Mouse (Mus musculus) MEL-GATA-1-ER (cell line): ENCODE results near the gene Ncoa1.

Source experiments
- DNase-seq: peaks from one replicate; pipeline ENCODE4 v3.0.0-alpha.2; 2012; ENCODE audit warnings: low read depth; ENCODE audit errors: extremely low read depth

Ncoa1 gene

DNA sequence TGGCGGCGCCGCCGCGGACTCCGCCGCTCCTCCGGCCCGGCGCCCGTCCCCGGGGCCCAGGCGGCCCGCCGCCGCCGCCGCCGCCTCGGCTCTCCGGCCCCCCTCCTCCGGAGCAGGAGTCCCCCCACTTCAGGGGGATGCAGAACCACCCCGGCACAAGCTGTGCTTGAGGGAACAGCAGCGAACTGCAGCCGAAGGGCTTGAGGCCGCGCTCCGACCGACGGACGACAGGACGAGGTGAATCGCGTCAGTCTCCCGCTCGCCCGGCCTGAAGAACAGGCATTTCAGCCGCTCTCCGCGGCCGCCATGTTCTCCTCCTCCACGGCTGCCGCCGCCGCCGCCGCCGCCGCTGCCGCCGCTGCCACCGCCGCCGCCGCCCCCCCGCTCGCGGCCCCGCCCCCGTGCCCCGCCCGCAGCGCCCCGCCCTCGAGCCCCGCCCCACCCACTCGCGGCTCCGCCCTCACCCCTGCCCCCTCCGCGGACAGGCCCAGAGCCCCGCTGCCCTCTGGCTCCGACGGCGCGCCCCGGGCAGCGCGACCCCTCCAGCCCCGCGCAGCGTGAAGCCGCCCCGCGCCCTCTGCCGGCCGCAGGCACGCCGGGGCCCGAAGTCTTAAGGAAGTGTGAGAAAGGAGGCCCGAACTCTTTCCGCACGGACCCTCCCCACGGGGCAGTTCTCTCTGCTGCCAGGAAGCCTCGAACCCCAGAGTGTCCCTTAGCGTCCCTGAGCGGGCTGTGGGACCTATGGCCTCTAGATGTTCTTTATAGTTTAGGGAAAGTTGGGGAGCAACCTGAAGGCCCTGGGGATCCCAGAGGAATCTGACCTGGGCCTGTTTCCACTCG lies at the start of gene Ncoa1:
Gene Ncoa1 (minus strand): TSS at position 351 of the 840 bp plus-strand sequence.
- no peak for DNase-seq

- DNase-seq = no peak
Measured at GRCm38 (mm10) chr12:4524546-4524945, 47.6 kb upstream of the Ncoa1 start.

DNA sequence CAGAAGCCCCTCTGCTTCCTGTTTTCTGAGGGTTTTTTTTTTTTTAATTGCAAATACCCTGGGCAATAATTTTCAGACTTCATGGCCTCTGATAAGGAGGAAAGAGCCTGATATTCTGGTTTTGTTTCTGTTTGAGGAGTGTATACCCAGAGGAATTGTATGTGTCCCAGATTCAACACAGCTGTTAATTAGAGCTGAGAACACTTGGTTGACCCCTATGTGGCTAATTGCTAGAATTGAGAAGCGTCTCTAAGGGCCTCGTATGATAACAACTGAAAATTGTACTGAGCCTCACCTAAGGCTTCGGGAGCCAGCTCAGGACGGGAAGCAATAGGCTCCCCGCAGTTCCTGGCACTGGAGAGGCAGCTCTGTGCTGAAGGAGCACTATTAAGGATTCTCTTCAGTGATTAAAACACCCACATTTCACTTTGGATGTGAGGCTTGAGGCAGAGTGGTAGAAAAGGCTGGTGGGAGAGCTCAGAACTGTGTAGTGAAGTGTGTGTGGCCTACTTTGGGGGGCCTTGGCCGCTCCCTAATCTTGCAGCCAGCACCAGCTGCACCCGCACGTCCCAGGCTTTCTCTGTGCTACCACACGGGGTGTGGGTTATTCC lies 46.8 kb upstream of the Ncoa1 start:
- DNase-seq = no peak

DNA sequence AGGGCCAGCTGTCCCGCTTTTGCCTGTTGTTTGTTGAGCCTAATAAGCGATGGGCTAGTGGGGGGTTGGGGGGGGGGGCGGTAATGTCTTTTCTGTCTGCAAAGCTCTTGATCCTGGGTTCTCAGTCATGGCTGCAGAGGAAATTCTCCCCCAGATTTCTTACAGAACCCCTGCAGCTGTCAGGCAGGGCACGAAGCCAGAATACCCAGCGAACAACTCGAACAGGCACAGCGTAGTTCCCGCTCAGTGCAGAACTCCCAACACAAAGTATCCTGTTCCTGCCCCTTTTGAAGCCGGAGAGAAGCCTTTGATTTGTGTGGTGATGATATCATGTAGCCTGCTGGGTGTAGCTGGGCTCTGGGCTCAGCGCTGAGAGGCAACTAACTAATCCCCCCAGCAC lies 46.2 kb upstream of the Ncoa1 start:
- DNase-seq = no peak

DNA sequence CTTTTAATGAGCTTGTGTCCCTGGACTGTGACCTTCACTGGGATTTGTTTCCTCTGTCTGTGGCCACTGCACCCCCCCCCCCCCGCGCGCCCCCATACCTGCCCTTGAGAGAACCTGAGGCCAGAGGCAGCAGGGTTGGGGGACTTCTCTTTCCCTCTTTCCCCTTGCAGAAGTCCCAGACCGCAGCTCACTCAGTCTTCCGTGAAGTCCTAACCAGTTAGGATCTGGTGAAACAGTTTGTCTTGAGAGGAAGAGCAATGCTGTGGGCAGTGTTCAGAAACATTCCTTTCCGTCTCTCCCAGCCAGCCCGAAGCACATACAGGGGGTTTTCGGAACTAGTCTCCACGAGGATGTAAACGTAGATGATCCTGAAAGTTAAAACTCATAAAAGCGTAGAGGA lies 42.0 kb upstream of the Ncoa1 start:
- no peak for DNase-seq

GRCm38 (mm10) chr12:4509591-4510061 lies 32.6 kb upstream of the Ncoa1 start:
- no peak for DNase-seq

DNA sequence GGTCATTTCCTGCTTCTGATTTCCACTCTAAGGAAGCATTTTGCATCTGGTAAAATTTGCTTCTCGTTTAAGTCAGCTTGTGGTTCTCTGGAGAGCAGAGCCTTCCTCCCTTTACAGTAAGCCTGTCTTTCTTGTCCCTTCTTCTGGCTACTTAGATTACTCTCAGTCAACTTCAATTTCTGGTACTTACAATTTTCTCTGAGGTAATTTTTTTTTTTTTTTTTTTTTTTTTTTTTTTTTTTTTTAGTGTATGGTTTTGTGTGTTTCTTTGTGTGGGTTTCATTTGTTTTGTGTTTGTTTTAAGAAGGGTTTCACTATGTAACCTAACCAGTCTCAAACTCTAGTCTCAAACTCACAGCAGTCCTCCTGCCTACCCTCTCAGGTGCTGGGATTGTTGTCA lies 31.2 kb upstream of the Ncoa1 start:
- DNase-seq = no peak

DNA sequence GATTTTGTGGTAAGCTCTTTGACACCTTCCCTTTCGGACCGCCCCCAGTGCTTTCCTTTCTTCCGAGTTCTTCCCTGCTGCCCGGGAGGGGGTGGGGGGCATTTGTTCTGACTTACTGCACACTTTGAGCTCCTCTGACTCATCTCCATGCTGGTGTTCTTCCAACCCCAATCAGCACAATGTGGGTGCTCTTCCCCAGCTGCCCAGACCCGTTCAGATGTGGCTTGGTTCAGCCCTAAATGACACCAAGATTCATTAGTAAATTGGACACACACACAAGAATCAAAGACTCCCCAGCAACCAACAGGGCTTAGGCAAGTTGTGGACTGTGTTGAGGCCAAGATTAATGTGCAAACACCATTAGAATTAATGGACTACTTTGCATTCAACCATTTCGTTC lies 30.5 kb upstream of the Ncoa1 start:
- DNase-seq = no peak

DNA sequence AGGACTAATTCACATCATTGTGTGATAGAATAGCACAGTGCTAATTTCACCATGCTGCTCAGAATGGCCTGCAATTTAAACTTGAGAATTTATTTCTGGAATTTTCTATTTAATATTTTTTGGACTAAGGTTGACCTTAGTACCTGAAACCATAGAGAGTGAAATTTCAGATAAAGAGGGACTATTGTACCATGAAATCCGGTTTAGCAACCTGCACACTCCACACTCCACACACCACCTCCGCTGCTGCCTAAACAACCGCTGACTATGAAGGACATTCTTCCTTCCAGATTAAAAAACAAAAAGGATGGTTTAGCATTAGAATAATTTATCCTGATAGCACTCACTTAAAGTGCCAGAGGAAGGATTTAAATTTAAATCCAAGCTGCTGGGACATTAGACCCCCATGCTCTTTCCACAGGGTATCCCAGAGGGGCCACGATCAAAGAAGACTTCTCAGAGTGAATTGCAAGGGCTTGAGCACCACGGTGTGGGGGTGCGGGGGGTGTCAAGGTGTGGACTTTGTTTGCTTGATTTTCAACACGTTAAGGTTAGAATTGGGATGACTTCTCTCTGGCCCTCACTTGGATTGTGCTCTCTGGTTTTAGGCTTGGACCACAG lies 29.9 kb upstream of the Ncoa1 start:
- DNase-seq = no peak

GRCm38 (mm10) chr12:4505298-4505697 lies 28.3 kb upstream of the Ncoa1 start:
- peak; percentile 19 for DNase-seq

GRCm38 (mm10) chr12:4503673-4504326 lies 26.8 kb upstream of the Ncoa1 start:
- no peak for DNase-seq

- peak; percentile 86 for DNase-seq
Measured at GRCm38 (mm10) chr12:4501916-4502315, 24.9 kb upstream of the Ncoa1 start.

DNA sequence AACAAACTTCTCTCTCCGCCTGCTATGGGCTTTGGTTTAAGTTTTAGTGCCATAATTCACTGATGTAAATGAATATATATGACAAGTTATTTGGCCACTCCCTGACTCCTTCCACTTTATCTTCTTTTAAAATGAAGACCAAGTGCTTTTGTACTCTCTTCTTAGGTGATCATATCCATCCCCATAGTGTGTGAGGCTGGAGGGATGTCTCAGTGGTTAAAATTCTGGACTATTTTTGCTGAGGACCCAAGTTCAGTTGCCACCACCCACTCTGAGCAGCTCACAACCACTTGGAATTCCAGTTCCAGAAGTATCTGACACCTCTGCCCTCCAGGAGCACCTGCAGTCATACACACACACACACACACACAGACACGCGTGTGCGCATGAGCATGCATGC lies 23.5 kb upstream of the Ncoa1 start:
- no peak for DNase-seq

GRCm38 (mm10) chr12:4499651-4500175 lies 22.7 kb upstream of the Ncoa1 start:
- DNase-seq = no peak

GRCm38 (mm10) chr12:4488411-4488810 lies 11.4 kb upstream of the Ncoa1 start:
- DNase-seq = no peak

DNA sequence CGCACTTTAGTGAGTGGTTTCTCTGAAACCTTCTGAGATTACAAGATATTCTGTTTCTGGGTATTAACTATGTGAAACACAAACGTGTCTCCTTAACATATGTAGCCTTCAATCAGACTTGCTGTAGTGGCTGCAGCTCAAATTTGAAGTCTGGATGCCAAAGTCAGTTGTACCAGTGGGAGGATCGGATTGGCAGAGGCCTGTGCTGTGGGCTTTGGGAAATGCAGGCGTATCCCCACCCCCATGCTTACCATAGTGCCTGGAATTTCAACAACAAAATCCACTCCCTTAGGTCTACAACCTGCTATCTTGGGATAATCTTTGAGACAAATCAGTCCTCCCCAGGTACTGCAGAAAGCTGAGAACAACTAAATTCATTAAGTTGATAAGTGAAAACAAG lies 6.4 kb upstream of the Ncoa1 start:
- DNase-seq = no peak

GRCm38 (mm10) chr12:4481687-4482086 lies 4.7 kb upstream of the Ncoa1 start:
- no peak for DNase-seq

DNA sequence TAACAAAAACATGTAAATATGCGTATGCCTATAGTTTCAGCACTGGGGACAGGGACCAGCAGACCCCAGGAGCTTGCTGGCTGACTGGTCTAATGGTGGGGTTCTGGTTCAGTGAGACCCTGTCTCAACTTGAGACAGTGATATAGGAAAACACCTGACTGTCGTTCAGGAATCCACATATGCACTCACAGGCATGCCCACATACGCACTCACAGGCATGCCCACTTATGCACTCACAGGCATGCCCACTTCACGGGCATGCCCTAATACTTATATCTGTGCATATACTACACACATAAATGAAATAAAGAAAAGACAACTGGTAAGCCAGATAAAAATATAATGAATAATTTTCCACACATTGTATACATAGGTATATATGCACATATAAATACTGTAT lies 3.3 kb upstream of the Ncoa1 start:
- no peak for DNase-seq

- DNase-seq = no peak
Measured at GRCm38 (mm10) chr12:4479171-4479881, 2.3 kb upstream of the Ncoa1 start.

GRCm38 (mm10) chr12:4477941-4478795 lies 1.2 kb upstream of the Ncoa1 start:
- no peak for DNase-seq
